Mouse (Mus musculus) stomach, postnatal 0 days (tissue): ENCODE measurements around the gene Wdr63. TPM values are rescaled to one million over a fixed set of nuclear protein-coding genes. Genes with fewer than 3 reads are reported as not detected.

Experiments used
- ATAC-seq: fragments of 200-750 bp; cut with Nextera tagmentation; 2 replicates; pipeline ENCODE4 v1.8.0; 2017; ENCODE audit not compliant: low FRiP score, low TSS enrichment
- DNase-seq: peaks from one replicate; pipeline ENCODE4 v3.0.0-alpha.2; 2016; ENCODE audit warnings: low spot score
- H3K27ac ChIP-seq: fragments of 300-500 bp; sonication (generic); replicated peaks from 2 replicates; pipeline ENCODE4 v1.5.1; 2014; ENCODE audit warnings: mild to moderate bottlenecking, control low read depth
- H3K27me3 ChIP-seq: fragments of 300-500 bp; sonication (generic); 2 replicates; pipeline ENCODE4 v1.6.1; 2014; ENCODE audit warnings: low read length; ENCODE audit not compliant: control insufficient read depth, insufficient read depth
- H3K36me3 ChIP-seq: fragments of 300-500 bp; sonication (generic); 2 replicates; pipeline ENCODE4 v1.6.1; 2014; ENCODE audit warnings: low read length, mixed read lengths; ENCODE audit not compliant: control insufficient read depth, insufficient read depth
- H3K4me1 ChIP-seq: fragments of 300-500 bp; sonication (generic); replicated peaks from 2 replicates; pipeline ENCODE4 v1.6.1; 2014; ENCODE audit warnings: antibody characterized with exemption; ENCODE audit not compliant: control insufficient read depth, insufficient read depth
- H3K4me2 ChIP-seq: fragments of 300-500 bp; sonication (generic); replicated peaks from 2 replicates; pipeline ENCODE4 v1.6.1; 2014; ENCODE audit warnings: low read depth, mild to moderate bottlenecking, control low read depth, moderate library complexity
- H3K4me3 ChIP-seq: fragments of 300-500 bp; sonication (generic); 2 replicates; pipeline ENCODE4 v1.5.1; 2014; ENCODE audit warnings: low read depth, low read length, control low read depth
- H3K9ac ChIP-seq: fragments of 300-500 bp; sonication (generic); 2 replicates; pipeline ENCODE4 v1.6.1; 2014; ENCODE audit warnings: mild to moderate bottlenecking, low read length, control low read depth, mixed read lengths
- H3K9me3 ChIP-seq: fragments of 300-500 bp; sonication (generic); 2 replicates; pipeline ENCODE4 v1.6.1; 2016; ENCODE audit warnings: low read length; ENCODE audit not compliant: control insufficient read depth
- CTCF ChIP-seq: IDR thresholded peaks from 2 replicates; pipeline ENCODE4 v1.5.1; 2016; ENCODE audit warnings: antibody characterized with exemption, low read depth, mild to moderate bottlenecking, moderate library complexity
- EP300 ChIP-seq: optimal IDR thresholded peaks from 2 replicates; pipeline ENCODE3; 2016; ENCODE audit warnings: antibody characterized with exemption
- WGBS: fragments of 180-500 bp; shearing (Covaris S2); extraction: QIAGEN DNeasy Blood & Tissue Kit; methylation state at CpG from one replicate; pipeline ENCODE4 v1.1.7; 2014; 5-methylcytosine and 5-hydroxymethylcytosine counted together
- polyA plus RNA-seq: library from polyadenylated mRNA; unstranded; fragments of >200 nt; fragmentation: Nextera tagmentation; extraction: Ambion mirVana; gene quantifications from 2 replicates; pipeline ENCODE4 v1.2.1, GENCODE M21; 2015

Wdr63 gene
- polyA plus RNA-seq, 1 experiment from 2014 or later = 0.72 TPM

DNA sequence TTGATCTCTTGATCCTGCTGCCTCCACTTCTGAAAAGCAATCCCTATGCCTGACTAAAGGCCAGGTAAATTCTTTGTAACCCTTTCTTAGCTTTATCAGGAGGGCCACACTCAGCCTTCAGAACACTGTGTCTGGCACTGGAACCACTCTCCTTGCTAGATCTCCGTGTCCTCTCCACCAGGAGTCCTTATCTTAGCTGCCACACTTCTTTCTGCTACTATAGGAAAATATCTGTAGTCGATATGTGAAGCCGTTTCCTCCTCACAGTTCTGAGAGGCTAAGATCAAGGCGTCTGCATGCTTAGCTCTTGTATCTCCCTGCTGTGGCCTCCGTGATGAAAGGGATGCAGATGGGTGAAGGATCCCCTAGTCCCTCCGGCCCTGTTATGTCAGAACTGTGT lies 19.3 kb upstream of the Wdr63 start:
- WGBS = 64% methylated on average over 6 of the region's 6 CpGs
- Histone ChIP-seq H3K4me3 (no peak overlapping the region), H3K27ac (no peak overlapping the region), H3K9me3 (no peaks in the 10 kb centered on the region), H3K27me3 (no peaks in the 10 kb centered on the region), H3K4me1 (no peaks in the 10 kb centered on the region), H3K4me2 (no peak overlapping the region), H3K9ac (no peak overlapping the region), H3K36me3 (no peaks in the 10 kb centered on the region)
- DNase-seq (no peak), ATAC-seq (no peak)
- TF ChIP-seq CTCF (no peak), EP300 (no peak)

DNA sequence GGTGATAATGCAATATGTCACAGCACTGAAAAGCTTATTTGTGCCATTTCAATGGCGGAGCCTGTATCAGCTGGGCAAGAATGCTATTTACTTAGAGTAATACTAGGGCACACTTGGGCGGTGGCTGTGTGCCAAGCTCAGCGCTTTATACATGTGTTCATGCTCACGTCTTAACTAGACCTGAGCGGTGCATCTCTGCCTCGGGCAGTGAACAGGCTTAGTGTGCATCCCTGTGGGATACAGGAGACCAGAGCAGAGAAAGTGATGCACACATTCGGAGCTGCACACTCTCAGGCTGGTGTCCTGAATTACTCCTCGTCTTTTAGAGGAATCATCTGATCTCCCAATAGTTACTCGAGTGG lies 15.5 kb upstream of the Wdr63 start:
- TF ChIP-seq EP300 (no peak), CTCF (no peak)
- 53% methylated on average over 9 of the region's 9 CpGs for WGBS
- ATAC-seq (no peak), DNase-seq (peak; percentile 30)
- Histone ChIP-seq H3K27me3 (no peaks in the 10 kb centered on the region), H3K27ac (no peak overlapping the region), H3K36me3 (no peaks in the 10 kb centered on the region), H3K9me3 (no peaks in the 10 kb centered on the region), H3K4me3 (no peak overlapping the region), H3K4me1 (no peaks in the 10 kb centered on the region), H3K4me2 (no peak overlapping the region), H3K9ac (no peak overlapping the region)

DNA sequence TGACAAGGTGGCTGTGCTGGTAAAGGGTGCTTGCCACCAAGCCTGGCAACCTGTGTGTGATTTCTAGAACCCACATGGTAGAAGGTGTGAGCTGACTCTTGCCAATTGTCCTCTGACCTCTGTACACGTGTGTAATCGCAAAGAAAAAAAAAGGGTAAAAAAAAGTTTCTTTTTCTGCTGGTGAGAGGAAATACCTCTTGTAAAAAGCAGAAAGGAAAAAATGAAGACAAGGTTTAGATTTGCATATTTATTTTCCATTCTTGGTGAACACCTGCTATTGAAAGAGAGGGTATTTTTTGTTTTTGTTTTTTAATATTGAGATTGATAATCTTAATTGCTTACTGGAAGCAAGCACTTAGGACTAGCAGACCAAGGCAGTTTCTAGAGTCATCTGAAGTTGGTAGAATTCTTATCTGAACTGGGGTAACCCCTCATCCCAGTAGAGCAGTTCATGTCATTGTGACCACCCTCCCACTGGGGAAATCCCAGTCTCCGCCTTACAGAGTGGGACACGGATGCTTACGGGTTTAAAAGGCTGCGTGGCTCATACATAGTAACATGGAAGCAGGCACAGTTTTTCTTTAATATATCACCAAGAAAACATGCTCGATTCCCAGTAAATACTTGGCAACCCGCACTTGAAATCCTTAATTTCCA lies 15.0 kb upstream of the Wdr63 start:
- Histone ChIP-seq H3K27me3 (0 out of 2 replicates have a peak, but pooled peaks cover 1% of the 10 kb centered on the region), H3K36me3 (no peaks in the 10 kb centered on the region), H3K4me3 (no peak overlapping the region), H3K27ac (no peak overlapping the region), H3K9me3 (no peaks in the 10 kb centered on the region), H3K9ac (no peak overlapping the region), H3K4me2 (no peak overlapping the region), H3K4me1 (no peaks in the 10 kb centered on the region)
- no peak for DNase-seq
- TF ChIP-seq CTCF = no peak
- no peak for TF ChIP-seq EP300
- WGBS = 76% methylated on average over 8 of the region's 8 CpGs
- ATAC-seq = no peak

DNA sequence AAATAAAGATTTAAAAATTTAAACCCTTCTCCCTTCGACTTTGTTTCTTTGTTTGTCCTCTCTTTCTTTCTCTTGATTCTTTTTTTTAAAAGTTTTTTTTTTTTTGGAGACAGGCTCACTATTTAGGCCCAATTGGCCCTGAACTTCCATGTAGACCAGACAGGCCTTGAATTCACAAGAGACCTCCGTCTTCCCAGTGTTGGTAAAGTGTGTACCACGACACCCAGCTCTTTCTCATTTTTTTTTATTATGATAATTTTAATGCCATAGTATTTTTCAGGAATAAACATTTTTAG lies 14.1 kb upstream of the Wdr63 start:
- Histone ChIP-seq H3K27ac (no peak overlapping the region), H3K27me3 (0 out of 2 replicates have a peak, but pooled peaks cover 2% of the 10 kb centered on the region), H3K4me2 (no peak overlapping the region), H3K9me3 (no peaks in the 10 kb centered on the region), H3K36me3 (no peaks in the 10 kb centered on the region), H3K4me1 (no peaks in the 10 kb centered on the region), H3K4me3 (no peak overlapping the region), H3K9ac (no peak overlapping the region)
- no peak for DNase-seq
- WGBS = 62% methylated on average over 3 of the region's 3 CpGs
- no peak for TF ChIP-seq CTCF
- TF ChIP-seq EP300 = no peak
- no peak for ATAC-seq

DNA sequence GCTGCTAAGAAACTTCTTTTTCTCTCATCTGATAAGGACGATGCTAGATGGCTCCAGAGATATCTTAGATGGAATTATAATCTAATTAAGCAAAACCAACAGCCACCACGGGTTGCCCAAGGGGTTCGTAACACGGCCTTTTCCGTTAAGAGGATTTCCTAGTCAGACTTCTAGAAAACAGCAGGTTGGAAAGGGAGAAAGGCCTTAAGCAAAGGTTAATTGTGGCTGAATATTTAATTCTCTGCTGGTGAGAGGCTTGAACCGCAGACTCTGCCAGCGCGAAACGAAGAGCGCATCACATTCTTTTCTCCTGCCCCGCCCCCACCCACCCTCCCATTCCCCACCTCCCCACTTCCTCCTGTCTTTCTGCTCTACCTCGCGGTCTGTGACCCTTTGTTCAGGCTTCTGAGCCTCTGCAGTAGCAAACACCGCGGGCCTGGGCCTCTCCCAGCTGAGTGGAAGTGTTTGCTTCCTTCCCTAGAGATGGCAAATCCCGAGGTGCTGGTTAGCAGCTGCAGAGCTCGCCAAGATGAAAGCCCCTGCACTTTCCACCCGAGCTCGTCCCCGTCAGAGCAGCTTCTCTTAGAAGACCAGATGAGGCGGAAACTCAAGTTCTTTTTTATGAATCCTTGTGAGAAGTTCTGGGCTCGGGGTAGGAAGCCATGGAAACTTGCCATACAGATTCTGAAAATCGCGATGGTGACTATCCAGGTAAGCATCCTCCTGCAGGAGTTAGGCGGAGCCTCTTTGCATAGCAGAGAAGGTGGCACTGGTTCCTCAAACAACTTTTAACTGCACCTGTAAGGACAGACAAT lies 13.6 kb upstream of the Wdr63 start:
- Histone ChIP-seq H3K36me3 (no peaks in the 10 kb centered on the region), H3K4me1 (no peaks in the 10 kb centered on the region), H3K9me3 (no peaks in the 10 kb centered on the region), H3K27ac (no peak overlapping the region), H3K9ac (0 out of 2 replicates have a peak overlapping the region, but pooled peaks have one; percentile 8), H3K4me3 (no peak overlapping the region), H3K27me3 (0 out of 2 replicates have a peak, but pooled peaks cover 2% of the 10 kb centered on the region), H3K4me2 (peak overlapping the region; percentile 31; the same call in 1 of the 2 replicates)
- TF ChIP-seq CTCF (no peak), EP300 (no peak)
- DNase-seq (peak; percentile 21), ATAC-seq (no peak)
- WGBS = 15% methylated on average over 25 of the region's 25 CpGs

DNA sequence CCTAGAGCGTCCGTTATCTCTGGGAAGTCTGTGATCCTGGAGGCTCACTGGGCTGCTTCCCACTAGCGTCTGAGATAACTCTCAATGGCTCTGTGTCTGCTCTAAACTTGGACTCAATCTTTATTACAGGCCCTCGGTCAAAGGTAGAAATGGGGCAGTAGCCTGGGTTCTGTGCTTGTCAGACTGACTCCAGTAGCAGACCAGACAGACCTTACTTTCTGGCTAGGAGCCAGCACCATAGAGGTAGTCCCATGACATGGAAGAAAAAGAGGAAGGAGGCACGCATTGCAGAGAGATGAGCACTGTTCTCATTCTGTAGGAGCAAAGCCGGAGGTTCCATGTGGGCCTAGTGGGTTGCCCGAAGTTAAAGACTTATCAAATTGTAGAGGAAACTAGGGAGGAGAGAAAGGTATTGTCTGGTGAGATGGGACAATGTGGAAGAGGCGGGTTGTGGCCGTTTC lies 10.1 kb upstream of the Wdr63 start:
- no peak overlapping the region for H3K4me2 ChIP-seq
- WGBS = 62% methylated on average over 9 of the region's 9 CpGs
- H3K27ac ChIP-seq = no peak overlapping the region
- ATAC-seq (no peak), DNase-seq (no peak)
- H3K4me1 ChIP-seq = no peaks in the 10 kb centered on the region
- 0 out of 2 replicates have a peak, but pooled peaks cover 2% of the 10 kb centered on the region for H3K27me3 ChIP-seq
- no peak overlapping the region for H3K9ac ChIP-seq
- H3K4me3 ChIP-seq = no peak overlapping the region
- H3K36me3 ChIP-seq = no peaks in the 10 kb centered on the region
- TF ChIP-seq EP300 (no peak), CTCF (no peak)
- H3K9me3 ChIP-seq = no peaks in the 10 kb centered on the region
